Mouse (Mus musculus) liver, postnatal 0 days (tissue): ENCODE data around the gene Zfp960. TPM values are rescaled to one million over a fixed set of nuclear protein-coding genes. Genes with fewer than 3 reads are reported as not detected.
A peak's percentile ranks its signal among the peaks of the same experiment; 100 is the strongest.
"Not testable (repeated sequence)": the region's sequence is repeated elsewhere in the genome, so short reads cannot be mapped to it uniquely, and the experiment has no call there.

Experiments
- ATAC-seq: fragments of 200-750 bp; cut with Nextera tagmentation; 2 replicates; pipeline ENCODE4 v1.8.0; 2017; ENCODE audit warnings: mild to moderate bottlenecking, moderate library complexity
- DNase-seq: peaks from one replicate; pipeline ENCODE4 v3.0.0-alpha.2; 2016
- H3K27ac ChIP-seq: fragments of 300-500 bp; sonication (generic); 2 replicates; pipeline ENCODE4 v1.5.1; 2014; ENCODE audit warnings: antibody characterized with exemption, moderate library complexity, mild to moderate bottlenecking, low read depth
- H3K27me3 ChIP-seq: fragments of 300-500 bp; sonication (generic); 2 replicates; pipeline ENCODE4 v1.6.1; 2014; ENCODE audit warnings: low read length, control low read depth, mixed read lengths; ENCODE audit not compliant: insufficient read depth
- H3K36me3 ChIP-seq: fragments of 300-500 bp; sonication (generic); replicated peaks from 2 replicates; pipeline ENCODE4 v1.6.1; 2014; ENCODE audit warnings: mild to moderate bottlenecking, control low read depth, low read length, moderate library complexity, mixed read lengths; ENCODE audit not compliant: insufficient read depth
- H3K4me1 ChIP-seq: fragments of 300-500 bp; sonication (generic); 2 replicates; pipeline ENCODE4 v1.6.1; 2014; ENCODE audit warnings: antibody characterized with exemption, mild to moderate bottlenecking, control low read depth; ENCODE audit not compliant: insufficient read depth
- H3K4me2 ChIP-seq: fragments of 300-500 bp; sonication (generic); 2 replicates; pipeline ENCODE4 v1.6.1; 2014; ENCODE audit warnings: low read depth, mild to moderate bottlenecking, low read length, moderate library complexity, mixed read lengths
- H3K4me3 ChIP-seq: fragments of 300-500 bp; sonication (generic); 2 replicates; pipeline ENCODE4 v1.5.1; 2014; ENCODE audit warnings: low read depth, low read length
- H3K9ac ChIP-seq: fragments of 300-500 bp; sonication (generic); replicated peaks from 2 replicates; pipeline ENCODE4 v1.6.1; 2014; ENCODE audit warnings: mild to moderate bottlenecking, moderate library complexity
- H3K9me3 ChIP-seq: fragments of 300-500 bp; sonication (generic); 2 replicates; pipeline ENCODE4 v1.6.1; 2016; ENCODE audit warnings: mild to moderate bottlenecking, control low read depth, low read length, mixed read lengths
- WGBS: fragments of 180-500 bp; shearing (Covaris S2); extraction: QIAGEN DNeasy Blood & Tissue Kit; methylation state at CpG from one replicate; pipeline ENCODE4 v1.1.7; 2014; ENCODE audit not compliant: insufficient replicate concordance; 5-methylcytosine and 5-hydroxymethylcytosine counted together
- polyA plus RNA-seq: library from polyadenylated mRNA; unstranded; fragments of >200 nt; fragmentation: Nextera tagmentation; extraction: Ambion mirVana; gene quantifications from 2 replicates; pipeline ENCODE4 v1.2.1, GENCODE M21; 2015

The Zfp960 gene
- 1.5 TPM in 2 replicates for polyA plus RNA-seq

GRCm38 (mm10) chr17:17063628-17064494, at the start of gene Zfp960:
Zfp960 (plus strand) TSS chr17:17064113.
- Histone ChIP-seq H3K27ac (peak within 1 kb of the TSS; percentile 66; the same call in 1 of the 2 replicates), H3K4me2 (peak within 1 kb of the TSS; percentile 44), H3K4me3 (peak within 1 kb of the TSS; percentile 49)
- not testable (repeated sequence) for H3K4me1 ChIP-seq, H3K9ac ChIP-seq, H3K9me3 ChIP-seq, H3K36me3 ChIP-seq, H3K27me3 ChIP-seq
- WGBS = 1% methylated on average over 16 of the region's 21 CpGs
- DNase-seq (peak; percentile 41), ATAC-seq (peak; percentile 100)

- H3K36me3 ChIP-seq, H3K27me3 ChIP-seq, H3K9me3 ChIP-seq, H3K9ac ChIP-seq, H3K4me3 ChIP-seq, DNase-seq, H3K4me2 ChIP-seq, ATAC-seq, H3K27ac ChIP-seq, H3K4me1 ChIP-seq: not testable (repeated sequence)
- 89% methylated on average over 2 of the region's 2 CpGs for WGBS
These were observed 45.8 kb upstream of the Zfp960 start for GRCm38 (mm10) chr17:17018071-17018470.

- not testable (repeated sequence) for H3K9me3 ChIP-seq, H3K36me3 ChIP-seq, H3K4me1 ChIP-seq, H3K9ac ChIP-seq, H3K27me3 ChIP-seq, DNase-seq, H3K4me2 ChIP-seq, ATAC-seq, H3K27ac ChIP-seq, H3K4me3 ChIP-seq
- 59% methylated on average over 1 of the region's 1 CpGs for WGBS
These were observed 4.3 kb upstream of the Zfp960 start for GRCm38 (mm10) chr17:17059566-17059965.

GRCm38 (mm10) chr17:17120830-17121502, 57.1 kb downstream of the Zfp960 start, which contains the start of gene Zfp97:
Zfp97 (plus strand) TSS chr17:17121415.
- peak; percentile 100 for ATAC-seq
- not testable (repeated sequence) for H3K4me3 ChIP-seq
- no CpG with 5 or more reads among the region's 8 CpGs for WGBS

More at GRCm38 (mm10) chr17:17120830-17121502, 57.1 kb downstream of the Zfp960 start, which contains the start of gene Zfp97:
- not testable (repeated sequence) for H3K4me1 ChIP-seq, H3K27ac ChIP-seq, DNase-seq, H3K27me3 ChIP-seq, H3K36me3 ChIP-seq, H3K9me3 ChIP-seq, H3K4me2 ChIP-seq, H3K9ac ChIP-seq

Other genes starting within 250 kb of the Zfp960 start
- gene Zfp97, start 57.3 kb downstream of the Zfp960 start, polyA plus RNA-seq = 1.7 and 1.8 TPM in 2 replicates